Mouse (Mus musculus): Measurements from ENCODE around the gene Kcnt1. TPM values are rescaled to one million over a fixed set of nuclear protein-coding genes. Genes with fewer than 3 reads are reported as not detected.
A peak's percentile ranks its signal among the peaks of the same experiment; 100 is the strongest.
"Not testable (repeated sequence)": the region's sequence is repeated elsewhere in the genome, so short reads cannot be mapped to it uniquely, and the experiment has no call there.

Kcnt1 gene
- total RNA-seq (2021), result 10 to 100 TPM; 62.7 to 81.2 TPM

GRCm38 (mm10) chr2:25863337-25864131 lies at the start of gene Kcnt1:
Kcnt1 (plus strand) TSS chr2:25863734.
- DNase-seq, result peak; percentile 81
- intact Hi-C loops (cut with DNase I), result no loop called here

GRCm38 (mm10) chr2:25815748-25816147 lies 47.8 kb upstream of the Kcnt1 start, which contains the start of gene Glt6d1:
Glt6d1 (minus strand) TSS chr2:25815848.
- intact Hi-C loops (cut with DNase I); DNase-seq: not testable (repeated sequence)

- peak; percentile 27 for DNase-seq
- intact Hi-C loops (cut with DNase I), result loop anchor here (10.0 kb wide), 1 partner anchor 948 kb away; no protein-coding TSS in a partner anchor
These were observed 40.7 kb upstream of the Kcnt1 start, which contains the start of gene Lcn9 for GRCm38 (mm10) chr2:25822806-25823205. Lcn9 (plus strand) TSS chr2:25823153.

GRCm38 (mm10) chr2:25824751-25825150 lies 38.8 kb upstream of the Kcnt1 start:
- no peak for DNase-seq
- intact Hi-C loops (cut with DNase I), result loop anchor here (10.0 kb wide), 1 partner anchor 950 kb away; no protein-coding TSS in a partner anchor

- no peak for DNase-seq
- intact Hi-C loops (cut with DNase I), result loop anchor here (10.0 kb wide), 1 partner anchor 954 kb away; no protein-coding TSS in a partner anchor
These were observed 35.1 kb upstream of the Kcnt1 start for GRCm38 (mm10) chr2:25828344-25828947.

GRCm38 (mm10) chr2:25830786-25831185 lies 32.7 kb upstream of the Kcnt1 start:
- intact Hi-C loops (cut with DNase I), result loop anchor here (10.0 kb wide), 1 partner anchor 104 kb away; no protein-coding TSS in a partner anchor
- no peak for DNase-seq

- intact Hi-C loops (cut with DNase I), result loop anchor here (10.0 kb wide), 1 partner anchor 99 kb away; no protein-coding TSS in a partner anchor
These were observed 27.2 kb upstream of the Kcnt1 start for GRCm38 (mm10) chr2:25836291-25836690.

GRCm38 (mm10) chr2:25842161-25842560 lies 21.4 kb upstream of the Kcnt1 start:
- DNase-seq, result no peak
- intact Hi-C loops (cut with DNase I), result no loop called here

More at GRCm38 (mm10) chr2:25836291-25836690, 27.2 kb upstream of the Kcnt1 start:
- peak; percentile 79 for DNase-seq

GRCm38 (mm10) chr2:25842758-25843157 lies 20.8 kb upstream of the Kcnt1 start:
- intact Hi-C loops (cut with DNase I), result no loop called here
- no peak for DNase-seq

GRCm38 (mm10) chr2:25844097-25844496 lies 19.4 kb upstream of the Kcnt1 start:
- no peak for DNase-seq
- intact Hi-C loops (cut with DNase I), result no loop called here

GRCm38 (mm10) chr2:25846516-25846915 lies 17.0 kb upstream of the Kcnt1 start:
- intact Hi-C loops (cut with DNase I), result no loop called here
- DNase-seq, result peak; percentile 41

GRCm38 (mm10) chr2:25847226-25847625 lies 16.3 kb upstream of the Kcnt1 start, which contains the start of gene Sohlh1:
Sohlh1 (minus strand) TSS chr2:25847248.
- intact Hi-C loops (cut with DNase I), result no loop called here
- DNase-seq, result no peak

GRCm38 (mm10) chr2:25850330-25850729 lies 13.2 kb upstream of the Kcnt1 start:
- peak; percentile 61 for DNase-seq
- intact Hi-C loops (cut with DNase I), result no loop called here

- peak; percentile 39 for DNase-seq
- intact Hi-C loops (cut with DNase I), result no loop called here
These were observed 10.9 kb upstream of the Kcnt1 start for GRCm38 (mm10) chr2:25852626-25853025.

GRCm38 (mm10) chr2:25853998-25854397 lies 9.5 kb upstream of the Kcnt1 start:
- intact Hi-C loops (cut with DNase I), result no loop called here
- no peak for DNase-seq

- DNase-seq, result no peak
- intact Hi-C loops (cut with DNase I), result no loop called here
These were observed 3.6 kb upstream of the Kcnt1 start for GRCm38 (mm10) chr2:25859891-25860290.

GRCm38 (mm10) chr2:25862038-25862437 lies 1.5 kb upstream of the Kcnt1 start:
- no peak for DNase-seq
- intact Hi-C loops (cut with DNase I), result no loop called here

- intact Hi-C loops (cut with DNase I), result no loop called here
These were observed 751 bp upstream of the Kcnt1 start for GRCm38 (mm10) chr2:25862696-25863270.

GRCm38 (mm10) chr2:25864230-25864629 lies 696 bp downstream of the Kcnt1 start:
- DNase-seq, result no peak
- intact Hi-C loops (cut with DNase I), result no loop called here

More at GRCm38 (mm10) chr2:25862696-25863270, 751 bp upstream of the Kcnt1 start:
- peak; percentile 47 for DNase-seq

GRCm38 (mm10) chr2:25865412-25865811 lies 1.9 kb downstream of the Kcnt1 start:
- intact Hi-C loops (cut with DNase I), result no loop called here
- DNase-seq, result peak; percentile 81

- no peak for DNase-seq
- intact Hi-C loops (cut with DNase I), result no loop called here
These were observed 3.1 kb downstream of the Kcnt1 start for GRCm38 (mm10) chr2:25866656-25867055.
